Comparison of ENCODE assay signal across 7 mouse cellular contexts in genomic region chr5:64803720-64804462, GRCm38 (mm10). TPM values are rescaled to one million over a fixed set of nuclear protein-coding genes. Genes with fewer than 3 reads are reported as not detected.
DNase-seq lines count a peak whose midpoint lies in the region; ATAC-seq and TF ChIP-seq lines count a peak whose summit lies in the region.

No protein-coding gene starts in this region.

- H3K27me3 ChIP-seq in G1E (ENCODE audit: insufficient read depth, low read length): no peaks in the 10 kb centered on the region
- no peaks in the 10 kb centered on the region for H3K27me3 ChIP-seq in heart, embryonic 11.5 days (ENCODE audit: control insufficient read depth, insufficient read depth, low read length)

- peak overlapping the region; percentile 88 for H3K4me3 ChIP-seq in G1E (ENCODE audit: low read depth, low read length)
- peak overlapping the region; percentile 87 for H3K4me3 ChIP-seq in heart, embryonic 11.5 days (ENCODE audit: low read depth, low read length)

- H3K4me1 ChIP-seq in G1E (ENCODE audit: insufficient read depth, low read depth, low read length): peaks cover 61% of the 10 kb centered on the region
- peaks cover 30% of the 10 kb centered on the region for H3K4me1 ChIP-seq in heart, embryonic 11.5 days (ENCODE audit: control insufficient read depth, insufficient read depth, low read length)

- no peak for TF ChIP-seq CTCF in G1E (IDR thresholded peaks at IDR 0.05; ENCODE audit: low read depth, low read length)

- peaks cover 12% of the 10 kb centered on the region for H3K36me3 ChIP-seq in G1E (replicated peaks)
- no peaks in the 10 kb centered on the region for H3K36me3 ChIP-seq in heart, embryonic 11.5 days (ENCODE audit: control insufficient read depth, insufficient read depth, low read length)

- ATAC-seq in G1E (ENCODE audit: extremely low read depth, insufficient number of reproducible peaks, low FRiP score, poor library complexity, severe bottlenecking): no peak
- ATAC-seq in heart, embryonic 11.5 days (replicated peaks; ENCODE audit: insufficient number of reproducible peaks, low FRiP score, low TSS enrichment): no peak
- peak; percentile 2 for ATAC-seq in megakaryocyte progenitor cell, adult 5-6 weeks (replicated peaks; ENCODE audit: poor library complexity)

- peak overlapping the region; percentile 79 for H3K4me2 ChIP-seq in heart, embryonic 11.5 days

- H3K9me3 ChIP-seq in G1E (replicated peaks): no peaks in the 10 kb centered on the region
- H3K9me3 ChIP-seq in heart, embryonic 11.5 days (replicated peaks; ENCODE audit: control insufficient read depth, low read length): no peaks in the 10 kb centered on the region

- H3K9ac ChIP-seq in heart, embryonic 11.5 days (ENCODE audit: low read depth, low read length): peak overlapping the region; percentile 98

- peak overlapping the region; percentile 97 for H3K27ac ChIP-seq in heart, embryonic 11.5 days (ENCODE audit: low read depth, low read length)

- under 1% methylated on average over 62 of the region's 69 CpGs for WGBS in heart, embryonic 11.5 days (ENCODE audit: insufficient replicate concordance)

- DNase-seq in CD4-positive, CD25-positive, alpha-beta regulatory T cell, adult 2 months (ENCODE audit: low read depth, low spot score): peak; percentile 72
- DNase-seq in G1E (ENCODE audit: low spot score): peak; percentile 47
- DNase-seq in cerebellum, postnatal 14 days: peak; percentile 69 to 71
- DNase-seq in layer of hippocampus, postnatal 10 days (ENCODE audit: low spot score in 2 of 2): peak; percentile 66 to 72
- peak; percentile 56 to 85 for DNase-seq in spleen, postnatal 4 days (ENCODE audit: low spot score in 2 of 2)

RNA-seq across cellular contexts. Expression of gene Klf3, which starts 0.7 kb away (rescaled TPM):
- total RNA-seq in G1E (2014; fragmentation: Nextera tagmentation) (92.6 and 147 TPM in 2 replicates), G1E (2017) (20.1 and 21.1 TPM in 2 replicates)
- 170 and 238 TPM in 2 replicates for polyA plus RNA-seq in G1E (2012)
- polyA plus RNA-seq in heart, embryonic 11.5 days (2014; fragmentation: Nextera tagmentation; extraction: Ambion mirVana): 47.3 and 58.9 TPM in 2 replicates
- total RNA-seq in layer of hippocampus, postnatal 10 days (2021): 10 to 100 TPM; 41.9 to 42.9 TPM
- total RNA-seq in megakaryocyte progenitor cell, adult 5-6 weeks (2015): 30.7 and 42.7 TPM in 2 replicates
- 9.4 and 12.5 TPM in 2 replicates for total RNA-seq in megakaryocyte progenitor cell, adult 5-6 weeks (2017)
